Comparison of ENCODE assay signal across 31 mouse cellular contexts in genomic region chr11:102936272-102936671, GRCm38 (mm10). TPM values are rescaled to one million over a fixed set of nuclear protein-coding genes. Genes with fewer than 3 reads are reported as not detected.
DNase-seq lines count a peak whose midpoint lies in the region; ATAC-seq and TF ChIP-seq lines count a peak whose summit lies in the region.
"Had no signal": no experiment of that assay in that cellular context is flagged by ENCODE, and none has a peak within 500 bp of the region (broad histone marks: within the 10 kb centered on the region; RNA-seq: fewer than 3 reads in every experiment).

No protein-coding gene starts in this region.

- no peak overlapping the region for H3K4me3 ChIP-seq in hindbrain, embryonic 10.5 days
- no peak overlapping the region for H3K4me3 ChIP-seq in hindbrain, embryonic 11.5 days (ENCODE audit: low read depth, low read length)
- no peak overlapping the region for H3K4me3 ChIP-seq in limb, embryonic 11.5 days (ENCODE audit: low read depth, low read length)
- H3K4me3 ChIP-seq in lung, postnatal 0 days (ENCODE audit: low read depth, low read length) = no peak overlapping the region
- no peak overlapping the region for H3K4me3 ChIP-seq in layer of hippocampus, adult 2 months
- H3K4me3 ChIP-seq: heart, embryonic 13.5 days; liver, embryonic 15.5 days; lung, embryonic 15.5 days; neural tube, embryonic 12.5 days had no signal

- peak; percentile 23 for DNase-seq in hindbrain, embryonic 10.5 days (ENCODE audit: low spot score)
- DNase-seq in hindbrain, embryonic 11.5 days (ENCODE audit: low spot score) = no peak
- DNase-seq in kidney, postnatal 4 days = peak; percentile 24 to 38
- DNase-seq in kidney, adult 18-20 months = no peak
- peak; percentile 25 for DNase-seq in embryo, embryonic 9.5 days (ENCODE audit: extremely low spot score)
- peak; percentile 53 for DNase-seq in limb, embryonic 11.5 days (ENCODE audit: low spot score)
- DNase-seq in lung, postnatal 0 days (ENCODE audit: low spot score) = no peak
- DNase-seq in layer of hippocampus, adult 2 months (ENCODE audit: low spot score in 2 of 2) = no peak
- DNase-seq: cerebellum, adult 11 months; cerebellum, postnatal 10 days; gastrocnemius, postnatal 10 days; heart, postnatal 14 days; kidney, postnatal 25 days; liver; lung, postnatal 4 days; midbrain, embryonic 14.5 days; retina, postnatal 1 day; thymus, adult 18-20 months; thymus, postnatal 4 days had no signal

- ATAC-seq in hindbrain, embryonic 11.5 days (ENCODE audit: low FRiP score) = no peak
- ATAC-seq in limb, embryonic 11.5 days (ENCODE audit: insufficient number of reproducible peaks, low FRiP score, low TSS enrichment, low read depth) = no peak
- ATAC-seq in lung, postnatal 0 days = no peak
- ATAC-seq: forebrain, embryonic 14.5 days had no signal

- H3K4me1 ChIP-seq in hindbrain, embryonic 10.5 days (replicated peaks) = peaks cover 36% of the 10 kb centered on the region
- H3K4me1 ChIP-seq in hindbrain, embryonic 11.5 days (replicated peaks; ENCODE audit: control insufficient read depth, insufficient read depth, low read length) = peaks cover 10% of the 10 kb centered on the region
- H3K4me1 ChIP-seq in limb, embryonic 11.5 days (ENCODE audit: control insufficient read depth, insufficient read depth, low read length) = peaks cover 21% of the 10 kb centered on the region
- H3K4me1 ChIP-seq in lung, postnatal 0 days (ENCODE audit: insufficient read depth, low read depth, low read length) = peaks cover 3% of the 10 kb centered on the region; the same call in 1 of the 2 replicates

- no peak for TF ChIP-seq EP300 in lung, postnatal 0 days (IDR thresholded peaks at IDR 0.05)

- 43% methylated on average over 4 of the region's 4 CpGs for WGBS in hindbrain, embryonic 10.5 days
- 32% methylated on average over 4 of the region's 4 CpGs for WGBS in hindbrain, embryonic 11.5 days
- WGBS in limb, embryonic 11.5 days = 5% methylated on average over 4 of the region's 4 CpGs
- WGBS in lung, postnatal 0 days = 31% methylated on average over 4 of the region's 4 CpGs

- no peak for TF ChIP-seq CTCF in lung, postnatal 0 days (IDR thresholded peaks at IDR 0.05)
- TF ChIP-seq CTCF in layer of hippocampus, adult 2 months (conservative IDR thresholded peaks at IDR 0.05) = no peak

- peaks cover 36% of the 10 kb centered on the region for H3K27me3 ChIP-seq in hindbrain, embryonic 10.5 days (ENCODE audit: insufficient read depth, poor library complexity, severe bottlenecking)
- H3K27me3 ChIP-seq in hindbrain, embryonic 11.5 days (ENCODE audit: control insufficient read depth, insufficient read depth, low read length) = peaks cover 4% of the 10 kb centered on the region
- H3K27me3 ChIP-seq in limb, embryonic 11.5 days (ENCODE audit: control insufficient read depth, insufficient read depth, low read length) = peaks cover 8% of the 10 kb centered on the region; the same call in 1 of the 2 replicates
- H3K27me3 ChIP-seq in lung, postnatal 0 days (replicated peaks; ENCODE audit: insufficient read depth, low read length) = no peaks in the 10 kb centered on the region

- H3K9ac ChIP-seq in hindbrain, embryonic 11.5 days (ENCODE audit: low read depth, low read length) = no peak overlapping the region
- H3K9ac ChIP-seq in limb, embryonic 11.5 days (ENCODE audit: low read length) = no peak overlapping the region
- no peak overlapping the region for H3K9ac ChIP-seq in lung, postnatal 0 days (replicated peaks; ENCODE audit: low read depth)
- H3K9ac ChIP-seq: heart, embryonic 13.5 days; hindbrain, embryonic 14.5 days; liver, embryonic 15.5 days; lung, embryonic 15.5 days; neural tube, embryonic 12.5 days had no signal

- no peak overlapping the region for H3K4me2 ChIP-seq in hindbrain, embryonic 11.5 days (replicated peaks; ENCODE audit: low read depth, low read length)
- no peak overlapping the region; the same call in 1 of the 2 replicates for H3K4me2 ChIP-seq in limb, embryonic 11.5 days (ENCODE audit: low read depth, severe bottlenecking)
- H3K4me2 ChIP-seq in lung, postnatal 0 days (replicated peaks; ENCODE audit: low read depth, low read length) = no peak overlapping the region
- H3K4me2 ChIP-seq: heart, embryonic 13.5 days; hindbrain, embryonic 14.5 days; liver, embryonic 15.5 days; lung, embryonic 15.5 days; neural tube, embryonic 12.5 days had no signal

- no peaks in the 10 kb centered on the region for H3K36me3 ChIP-seq in hindbrain, embryonic 10.5 days
- no peaks in the 10 kb centered on the region for H3K36me3 ChIP-seq in hindbrain, embryonic 11.5 days (ENCODE audit: control insufficient read depth, insufficient read depth, low read length)
- H3K36me3 ChIP-seq in limb, embryonic 11.5 days (ENCODE audit: control insufficient read depth, insufficient read depth, low read length) = no peaks in the 10 kb centered on the region
- H3K36me3 ChIP-seq in lung, postnatal 0 days (ENCODE audit: insufficient read depth, low read length) = no peaks in the 10 kb centered on the region
- H3K36me3 ChIP-seq: heart, embryonic 13.5 days; liver, embryonic 15.5 days; lung, embryonic 15.5 days; neural tube, embryonic 12.5 days had no signal

- peak overlapping the region; percentile 1 for H3K27ac ChIP-seq in hindbrain, embryonic 10.5 days
- no peak overlapping the region for H3K27ac ChIP-seq in hindbrain, embryonic 11.5 days (ENCODE audit: low read depth, low read length)
- H3K27ac ChIP-seq in limb, embryonic 11.5 days (replicated peaks; ENCODE audit: low read depth, low read length) = no peak overlapping the region
- no peak overlapping the region for H3K27ac ChIP-seq in lung, postnatal 0 days (ENCODE audit: low read length)
- no peak overlapping the region for H3K27ac ChIP-seq in layer of hippocampus, adult 2 months
- H3K27ac ChIP-seq: heart, embryonic 13.5 days; hindbrain, embryonic 14.5 days; liver, embryonic 15.5 days; lung, embryonic 15.5 days; neural tube, embryonic 12.5 days had no signal

- H3K9me3 ChIP-seq in hindbrain, embryonic 10.5 days = no peaks in the 10 kb centered on the region
- no peaks in the 10 kb centered on the region for H3K9me3 ChIP-seq in hindbrain, embryonic 11.5 days (ENCODE audit: control insufficient read depth, low read length)
- no peaks in the 10 kb centered on the region for H3K9me3 ChIP-seq in limb, embryonic 11.5 days (ENCODE audit: control insufficient read depth, low read length)
- H3K9me3 ChIP-seq in lung, postnatal 0 days (ENCODE audit: low read length) = no peaks in the 10 kb centered on the region
- H3K9me3 ChIP-seq: heart, embryonic 13.5 days; liver, embryonic 15.5 days; lung, embryonic 15.5 days; neural tube, embryonic 12.5 days had no signal

RNA-seq across cellular contexts. Expression of gene C1ql1, which starts 10.2 kb away (rescaled TPM):
- polyA plus RNA-seq in hindbrain, embryonic 10.5 days (2016; fragmentation: Nextera tagmentation; extraction: Ambion mirVana) = 4.4 and 11.5 TPM in 2 replicates
- polyA plus RNA-seq in hindbrain, embryonic 11.5 days (2014; fragmentation: Nextera tagmentation; extraction: Ambion mirVana) = 10.5 and 11.0 TPM in 2 replicates
- 0.85 and 0.88 TPM in 2 replicates for polyA plus RNA-seq in limb, embryonic 11.5 days (2014; fragmentation: Nextera tagmentation; extraction: Ambion mirVana)
- polyA plus RNA-seq in lung, postnatal 0 days (2015; fragmentation: Nextera tagmentation; extraction: Ambion mirVana) = 0.30 and 0.31 TPM in 2 replicates
- total RNA-seq in layer of hippocampus, adult 2 months (2021) = 10 to 100 TPM; 17.5 to 18.5 TPM
- total RNA-seq: megakaryocyte-erythroid progenitor cell, adult 5-6 weeks had no signal
- polyA plus RNA-seq: spleen, adult 2 months had no signal

RNA-seq across cellular contexts. Expression of gene Kif18b, which starts 11.3 kb away (rescaled TPM):
- polyA plus RNA-seq in hindbrain, embryonic 10.5 days (2016; fragmentation: Nextera tagmentation; extraction: Ambion mirVana) = 11.6 and 12.2 TPM in 2 replicates
- polyA plus RNA-seq in hindbrain, embryonic 11.5 days (2014; fragmentation: Nextera tagmentation; extraction: Ambion mirVana) = 7.3 and 8.5 TPM in 2 replicates
- 10.6 and 10.8 TPM in 2 replicates for polyA plus RNA-seq in limb, embryonic 11.5 days (2014; fragmentation: Nextera tagmentation; extraction: Ambion mirVana)
- 0.33 and 0.36 TPM in 2 replicates for polyA plus RNA-seq in lung, postnatal 0 days (2015; fragmentation: Nextera tagmentation; extraction: Ambion mirVana)
- under 1 TPM; 0.27 to 0.74 TPM for total RNA-seq in layer of hippocampus, adult 2 months (2021)

RNA-seq across cellular contexts. Expression of gene Gfap, which starts 35.6 kb away (rescaled TPM):
- polyA plus RNA-seq in hindbrain, embryonic 10.5 days (2016; fragmentation: Nextera tagmentation; extraction: Ambion mirVana) = 0.17 TPM in 1 of 2 replicates, not detected in the other
- polyA plus RNA-seq in hindbrain, embryonic 11.5 days (2014; fragmentation: Nextera tagmentation; extraction: Ambion mirVana) = 0.12 and 0.20 TPM in 2 replicates
- polyA plus RNA-seq in limb, embryonic 11.5 days (2014; fragmentation: Nextera tagmentation; extraction: Ambion mirVana) = 0.16 and 0.18 TPM in 2 replicates
- polyA plus RNA-seq in lung, postnatal 0 days (2015; fragmentation: Nextera tagmentation; extraction: Ambion mirVana) = 0.05 and 0.12 TPM in 2 replicates
- 100 to 1,000 TPM; 332 to 341 TPM for total RNA-seq in layer of hippocampus, adult 2 months (2021)

RNA-seq across cellular contexts. Expression of gene Fam187a, which starts 51.3 kb away (rescaled TPM):
- not detected in 2 replicates for polyA plus RNA-seq in hindbrain, embryonic 10.5 days (2016; fragmentation: Nextera tagmentation; extraction: Ambion mirVana)
- polyA plus RNA-seq in hindbrain, embryonic 11.5 days (2014; fragmentation: Nextera tagmentation; extraction: Ambion mirVana) = not detected in 2 replicates
- 0.11 TPM in 1 of 2 replicates, not detected in the other for polyA plus RNA-seq in limb, embryonic 11.5 days (2014; fragmentation: Nextera tagmentation; extraction: Ambion mirVana)
- not detected in 2 replicates for polyA plus RNA-seq in lung, postnatal 0 days (2015; fragmentation: Nextera tagmentation; extraction: Ambion mirVana)
- total RNA-seq in layer of hippocampus, adult 2 months (2021) = under 1 TPM in 1 of 2 experiments, not detected in 1; 0.37 TPM
- total RNA-seq: adrenal gland, postnatal 4 days; ES-E14; gastrocnemius, postnatal 10 days; heart, postnatal 14 days; megakaryocyte-erythroid progenitor cell, adult 5-6 weeks had no signal
- polyA plus RNA-seq: forebrain, embryonic 14.5 days; heart, embryonic 13.5 days; intestine, embryonic 14.5 days; liver, embryonic 15.5 days; lung, embryonic 15.5 days; midbrain, embryonic 14.5 days; neural tube, embryonic 12.5 days; spleen, adult 2 months; stomach, embryonic 14.5 days had no signal

RNA-seq across cellular contexts. Expression of gene Ccdc103, which starts 55.3 kb away (rescaled TPM):
- polyA plus RNA-seq in hindbrain, embryonic 10.5 days (2016; fragmentation: Nextera tagmentation; extraction: Ambion mirVana) = 1.9 and 2.2 TPM in 2 replicates
- polyA plus RNA-seq in hindbrain, embryonic 11.5 days (2014; fragmentation: Nextera tagmentation; extraction: Ambion mirVana) = 1.2 and 2.0 TPM in 2 replicates
- polyA plus RNA-seq in limb, embryonic 11.5 days (2014; fragmentation: Nextera tagmentation; extraction: Ambion mirVana) = 0.99 and 1.4 TPM in 2 replicates
- polyA plus RNA-seq in lung, postnatal 0 days (2015; fragmentation: Nextera tagmentation; extraction: Ambion mirVana) = 3.9 and 4.4 TPM in 2 replicates
- 1 to 10 TPM; 1.5 to 3.0 TPM for total RNA-seq in layer of hippocampus, adult 2 months (2021)
- total RNA-seq: megakaryocyte-erythroid progenitor cell, adult 5-6 weeks had no signal
- polyA plus RNA-seq: spleen, adult 2 months had no signal

Comparison
In these comparisons a context has a peak if more than half of its experiments do, and no peak if none do; other contexts are left out.
1. DNase-seq: peak in hindbrain, embryonic 10.5 days (single experiment), kidney, postnatal 4 days (2 of 2), embryo, embryonic 9.5 days (single experiment) and limb, embryonic 11.5 days (single experiment); none in hindbrain, embryonic 11.5 days (single experiment), kidney, adult 18-20 months (single experiment), lung, postnatal 0 days (single experiment) and layer of hippocampus, adult 2 months (0 of 2).